Mouse (Mus musculus): ENCODE data around the gene Lmbr1l. TPM values are rescaled to one million over a fixed set of nuclear protein-coding genes. Genes with fewer than 3 reads are reported as not detected.
"Not testable (repeated sequence)": the region's sequence is repeated elsewhere in the genome, so short reads cannot be mapped to it uniquely, and the experiment has no call there.

Lmbr1l gene
- polyA plus RNA-seq, 1 experiment: 56.0 TPM

DNA sequence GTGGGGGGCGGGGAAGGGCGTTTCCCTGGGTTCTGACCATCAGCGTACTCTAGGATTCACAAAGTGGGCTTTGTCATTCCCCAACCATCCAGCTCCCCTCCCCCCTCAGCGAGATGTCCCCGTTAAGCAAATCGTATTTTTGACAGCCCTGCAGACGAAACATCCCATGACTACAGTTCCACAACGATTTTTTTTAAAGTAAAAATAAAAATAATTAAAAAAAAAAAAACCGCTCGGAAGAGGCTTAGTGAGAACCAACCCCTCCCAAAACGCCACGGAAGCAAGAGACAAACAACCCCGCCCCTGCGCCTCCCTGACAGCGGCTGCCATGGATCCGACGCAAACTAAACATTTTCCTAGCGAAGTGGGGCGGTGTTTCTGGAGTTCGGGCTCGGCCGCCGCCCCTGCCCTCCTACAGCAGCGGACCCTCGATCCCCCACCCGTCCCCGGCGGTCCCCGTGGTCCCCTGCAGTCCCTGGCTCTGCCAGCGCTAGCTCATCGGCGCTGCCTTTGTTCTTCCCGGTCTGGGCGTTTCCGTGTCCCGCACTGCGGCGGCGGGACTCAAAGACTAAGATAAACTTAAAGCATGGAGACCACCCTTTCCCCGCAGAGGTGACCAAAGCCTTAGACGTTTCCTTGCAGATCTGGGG, 34.8 kb upstream of the Lmbr1l start:
- WGBS: under 1% methylated on average over 41 of the region's 41 CpGs
- H3K4me3 ChIP-seq (replicated peaks; ENCODE audit: extremely low read depth, low read depth, low read length): peak overlapping the region; percentile 72
- peaks cover 5% of the 10 kb centered on the region for H3K4me1 ChIP-seq (ENCODE audit: control insufficient read depth, insufficient read depth, low read length)
- TF ChIP-seq CTCF (IDR thresholded peaks at IDR 0.05; ENCODE audit: insufficient read depth, low read length): peak; percentile 14; the same call in 1 of the 2 replicates
- TF ChIP-seq POLR2A (IDR thresholded peaks at IDR 0.05; ENCODE audit: borderline replicate concordance, extremely low read depth, low read depth, low read length): no peak; the same call in 1 of the 2 replicates
- peak; percentile 82 for DNase-seq

DNA sequence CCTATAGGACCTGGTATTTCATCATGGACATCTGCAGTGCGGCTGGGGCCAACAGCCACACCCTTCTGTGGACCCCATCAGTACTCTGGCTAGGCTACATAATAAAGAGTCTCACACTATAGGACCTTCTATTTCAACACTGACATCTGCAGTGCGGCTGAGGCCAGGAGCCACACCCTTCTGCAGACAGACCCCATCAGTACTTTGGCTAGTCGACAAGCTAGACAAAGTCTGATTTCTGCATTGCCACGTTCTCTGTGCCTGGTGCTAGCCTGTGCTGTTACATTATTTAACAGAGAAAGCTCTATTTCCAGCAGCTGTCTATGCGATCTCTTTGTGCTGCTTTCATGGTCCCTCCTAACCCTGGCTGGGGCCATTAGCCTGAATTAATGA, 34.0 kb upstream of the Lmbr1l start:
- 17% methylated on average over 5 of the region's 5 CpGs for WGBS

DNA sequence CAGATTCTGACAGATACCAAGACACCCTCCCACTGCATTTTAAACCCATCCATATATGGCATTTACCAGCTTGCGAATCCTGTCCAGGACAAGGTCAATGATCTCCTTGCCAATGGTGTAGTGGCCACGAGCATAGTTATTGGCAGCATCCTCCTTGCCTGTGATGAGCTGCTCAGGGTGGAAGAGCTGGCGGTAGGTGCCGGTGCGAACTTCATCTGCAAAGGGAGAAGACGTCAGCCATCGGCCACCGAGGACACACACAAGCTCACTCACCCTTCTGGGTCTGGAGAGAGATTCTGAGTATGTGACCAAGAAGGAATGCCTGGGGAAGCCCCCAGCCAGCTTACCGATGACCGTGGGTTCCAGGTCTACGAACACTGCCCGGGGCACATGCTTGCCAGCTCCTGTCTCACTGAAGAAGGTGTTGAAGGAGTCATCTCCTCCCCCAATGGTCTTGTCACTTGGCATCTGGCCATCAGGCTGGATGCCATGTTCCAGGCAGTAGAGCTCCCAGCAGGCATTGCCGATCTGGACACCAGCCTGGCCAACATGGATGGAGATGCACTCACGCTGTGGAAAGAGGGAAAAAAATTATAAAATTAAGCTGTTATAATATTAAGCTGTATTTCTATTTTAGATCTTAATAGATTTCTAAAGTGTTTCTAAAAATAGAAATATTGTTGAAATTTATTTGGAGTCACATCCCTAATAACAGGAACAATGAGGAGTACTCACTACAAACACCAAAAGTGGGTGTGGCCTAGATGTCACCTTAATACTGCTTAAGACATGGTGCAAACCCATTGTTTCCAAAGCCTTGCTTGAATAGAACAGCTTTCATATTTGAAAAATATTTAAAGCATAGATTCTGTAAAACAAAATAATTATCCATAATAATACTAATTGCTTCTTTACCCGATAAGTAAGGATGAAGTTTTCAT, 33.4 kb upstream of the Lmbr1l start:
- H3K4me1 ChIP-seq (ENCODE audit: control insufficient read depth, insufficient read depth, low read length); DNase-seq: not testable (repeated sequence)
- H3K4me3 ChIP-seq (replicated peaks; ENCODE audit: extremely low read depth, low read depth, low read length): peak overlapping the region; percentile 59
- 67% methylated on average over 11 of the region's 15 CpGs for WGBS

More for the DNA sequence above, 34.0 kb upstream of the Lmbr1l start:
- no peak for DNase-seq
- TF ChIP-seq POLR2A (IDR thresholded peaks at IDR 0.05; ENCODE audit: borderline replicate concordance, extremely low read depth, low read depth, low read length) (no peak), CTCF (IDR thresholded peaks at IDR 0.05; ENCODE audit: insufficient read depth, low read length) (no peak)
- peaks cover 5% of the 10 kb centered on the region for H3K4me1 ChIP-seq (ENCODE audit: control insufficient read depth, insufficient read depth, low read length)
- H3K4me3 ChIP-seq (replicated peaks; ENCODE audit: extremely low read depth, low read depth, low read length): peak overlapping the region; percentile 59

DNA sequence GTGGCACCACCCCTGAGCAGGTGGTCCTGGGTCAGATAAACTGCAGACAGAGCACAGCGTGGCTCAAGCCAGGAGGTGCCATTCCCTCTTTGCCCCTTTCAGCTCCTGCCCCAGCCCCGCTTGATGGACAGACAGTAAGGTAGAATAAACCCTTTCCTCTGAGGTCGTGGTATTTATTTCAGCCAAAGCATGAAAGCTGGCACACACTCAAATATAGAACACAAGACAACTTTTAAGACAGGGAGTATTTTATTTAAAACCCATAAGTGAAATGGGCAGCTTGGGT, 31.5 kb upstream of the Lmbr1l start:
- Histone ChIP-seq H3K4me3 (replicated peaks; ENCODE audit: extremely low read depth, low read depth, low read length) (no peak overlapping the region), H3K4me1 (ENCODE audit: control insufficient read depth, insufficient read depth, low read length) (peaks cover 5% of the 10 kb centered on the region)
- no peak for TF ChIP-seq CTCF (IDR thresholded peaks at IDR 0.05; ENCODE audit: insufficient read depth, low read length)
- TF ChIP-seq POLR2A (IDR thresholded peaks at IDR 0.05; ENCODE audit: borderline replicate concordance, extremely low read depth, low read depth, low read length): no peak
- WGBS: 61% methylated on average over 3 of the region's 3 CpGs
- DNase-seq: no peak

DNA sequence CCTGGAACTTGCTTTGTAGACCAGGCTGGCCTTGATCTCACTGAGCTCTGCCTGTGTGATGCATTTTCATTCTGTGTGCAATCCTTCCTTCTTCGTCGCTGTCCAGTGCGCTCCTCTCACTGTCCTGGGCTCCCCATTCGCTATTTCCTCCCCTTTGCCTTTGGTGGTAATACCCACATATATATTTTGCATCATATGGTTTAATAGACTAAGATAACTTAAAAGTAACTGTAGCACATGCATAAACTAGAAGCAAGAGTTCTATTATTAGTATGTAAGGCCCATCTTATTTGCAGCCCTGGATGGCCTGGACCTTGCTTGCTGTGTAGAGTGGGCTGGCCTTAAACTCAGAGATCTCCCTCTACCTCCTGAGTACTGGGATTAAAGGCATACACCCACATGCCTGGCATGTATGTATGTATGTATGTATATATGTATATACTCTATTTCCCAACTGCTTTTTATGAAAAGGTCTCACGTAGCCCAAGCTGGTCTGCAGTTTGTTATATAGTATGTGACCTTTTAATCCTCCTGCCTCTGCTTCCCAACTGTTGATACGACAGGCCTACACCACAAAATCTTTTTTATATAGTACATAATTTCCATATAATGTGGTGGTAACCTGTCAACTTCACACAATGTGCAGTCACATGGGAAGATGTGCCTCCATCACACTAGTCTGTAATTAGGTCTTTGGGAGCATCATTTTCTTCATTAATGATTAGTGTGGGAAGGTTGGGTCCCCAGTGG, 31.0 kb upstream of the Lmbr1l start:
- no peak for TF ChIP-seq POLR2A (IDR thresholded peaks at IDR 0.05; ENCODE audit: borderline replicate concordance, extremely low read depth, low read depth, low read length)
- WGBS: 79% methylated on average over 6 of the region's 6 CpGs
- Histone ChIP-seq H3K4me1 (ENCODE audit: control insufficient read depth, insufficient read depth, low read length) (peaks cover 5% of the 10 kb centered on the region), H3K4me3 (replicated peaks; ENCODE audit: extremely low read depth, low read depth, low read length) (no peak overlapping the region)
- DNase-seq: no peak

DNA sequence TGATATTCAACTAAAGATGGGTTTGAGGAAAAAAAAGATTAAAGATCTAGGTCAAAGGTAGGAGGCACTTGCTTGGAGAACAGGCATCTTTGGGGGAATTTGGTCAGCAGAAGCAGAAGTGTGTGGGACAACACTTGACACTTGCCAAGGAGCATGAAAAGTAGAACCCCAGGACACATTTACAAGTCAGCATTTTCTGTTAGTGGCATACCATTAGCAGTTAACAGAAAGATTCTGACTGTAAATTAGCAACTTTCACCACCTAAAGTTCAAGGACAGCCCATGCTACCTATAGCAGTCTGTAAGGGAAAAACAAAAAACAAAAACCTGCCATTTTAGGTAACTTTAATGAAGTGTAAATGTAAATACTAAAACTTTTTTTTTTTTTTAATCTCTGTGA, 30.4 kb upstream of the Lmbr1l start:
- H3K4me3 ChIP-seq (replicated peaks; ENCODE audit: extremely low read depth, low read depth, low read length): no peak overlapping the region
- peaks cover 3% of the 10 kb centered on the region for H3K4me1 ChIP-seq (ENCODE audit: control insufficient read depth, insufficient read depth, low read length)
- no peak for TF ChIP-seq POLR2A (IDR thresholded peaks at IDR 0.05; ENCODE audit: borderline replicate concordance, extremely low read depth, low read depth, low read length)
- TF ChIP-seq CTCF (IDR thresholded peaks at IDR 0.05; ENCODE audit: insufficient read depth, low read length): no peak
- DNase-seq: no peak

DNA sequence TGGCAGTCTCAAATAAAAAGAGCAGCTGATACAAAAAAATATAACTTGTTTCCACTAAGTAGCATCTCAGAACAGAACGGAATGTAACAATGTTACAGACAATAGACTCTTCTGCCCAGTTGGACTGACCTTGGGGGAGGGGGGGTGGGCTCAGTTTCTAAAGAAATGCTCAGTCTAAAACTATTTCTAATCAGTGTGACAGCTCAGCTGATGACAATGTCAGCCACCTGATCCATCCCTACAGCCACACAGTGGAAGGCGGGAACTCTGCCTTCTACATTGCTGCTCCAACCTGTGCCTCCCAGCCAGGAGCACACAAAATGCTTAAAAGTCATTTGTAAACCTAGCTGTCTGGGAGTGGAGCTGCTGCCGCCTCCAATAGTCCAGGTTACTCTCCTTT, 29.9 kb upstream of the Lmbr1l start:
- Histone ChIP-seq H3K4me1 (ENCODE audit: control insufficient read depth, insufficient read depth, low read length) (peaks cover 3% of the 10 kb centered on the region), H3K4me3 (replicated peaks; ENCODE audit: extremely low read depth, low read depth, low read length) (no peak overlapping the region)
- 55% methylated on average over 3 of the region's 3 CpGs for WGBS
- no peak for DNase-seq
- TF ChIP-seq CTCF (IDR thresholded peaks at IDR 0.05; ENCODE audit: insufficient read depth, low read length) (no peak), POLR2A (IDR thresholded peaks at IDR 0.05; ENCODE audit: borderline replicate concordance, extremely low read depth, low read depth, low read length) (no peak)

DNA sequence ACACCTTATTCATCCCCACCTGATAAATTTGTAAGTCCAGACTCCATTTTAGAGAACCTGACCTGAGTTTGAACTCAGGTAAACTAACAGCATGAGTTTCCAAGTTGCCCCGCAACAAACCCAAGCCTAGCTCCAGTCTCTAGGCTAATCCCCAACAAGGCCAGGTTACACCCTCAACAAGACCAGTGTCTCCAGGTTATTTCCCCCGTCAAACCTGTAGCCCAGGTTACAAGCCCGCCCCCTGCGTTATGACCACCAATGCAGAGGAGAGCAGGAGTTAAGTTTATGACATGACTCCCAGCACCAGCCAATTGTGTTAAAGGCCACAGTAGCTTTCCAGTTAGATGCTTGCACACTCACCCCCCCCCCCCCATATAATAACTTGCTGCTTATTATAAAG, 25.1 kb upstream of the Lmbr1l start:
- TF ChIP-seq CTCF (IDR thresholded peaks at IDR 0.05; ENCODE audit: insufficient read depth, low read length): no peak
- no peak for TF ChIP-seq POLR2A (IDR thresholded peaks at IDR 0.05; ENCODE audit: borderline replicate concordance, extremely low read depth, low read depth, low read length)
- Histone ChIP-seq H3K4me1 (ENCODE audit: control insufficient read depth, insufficient read depth, low read length) (no peaks in the 10 kb centered on the region), H3K4me3 (replicated peaks; ENCODE audit: extremely low read depth, low read depth, low read length) (no peak overlapping the region)
- no peak for DNase-seq
- WGBS: 78% methylated on average over 4 of the region's 4 CpGs

DNA sequence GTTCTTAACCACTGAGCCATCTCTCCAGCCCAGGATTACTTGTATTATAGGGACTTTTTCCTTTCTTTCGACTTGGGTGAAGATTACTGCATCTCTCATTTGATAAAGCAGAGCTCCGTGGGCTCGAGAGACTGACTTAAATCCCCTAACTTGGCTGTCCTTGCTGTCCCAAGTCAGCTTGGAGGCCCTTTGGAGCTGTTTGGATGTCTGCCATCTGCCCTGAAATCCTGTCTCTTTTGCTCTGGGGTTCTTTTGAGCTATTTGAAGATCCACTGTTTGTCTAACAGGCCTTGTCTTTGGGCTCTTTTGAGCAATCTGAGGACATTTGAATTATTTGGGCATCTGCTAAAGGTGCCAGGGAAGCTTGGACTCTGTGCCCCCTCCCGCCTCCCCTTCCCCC, 24.1 kb upstream of the Lmbr1l start:
- WGBS: 78% methylated on average over 4 of the region's 4 CpGs
- DNase-seq: no peak
- no peak overlapping the region for H3K4me3 ChIP-seq (replicated peaks; ENCODE audit: extremely low read depth, low read depth, low read length)
- H3K4me1 ChIP-seq (ENCODE audit: control insufficient read depth, insufficient read depth, low read length): no peaks in the 10 kb centered on the region
- no peak for TF ChIP-seq POLR2A (IDR thresholded peaks at IDR 0.05; ENCODE audit: borderline replicate concordance, extremely low read depth, low read depth, low read length)
- TF ChIP-seq CTCF (IDR thresholded peaks at IDR 0.05; ENCODE audit: insufficient read depth, low read length): no peak

Data from lung, adult 2 months (tissue).